Mouse (Mus musculus) layer of hippocampus, adult 2 months (tissue): ENCODE results near the gene Ccl1. TPM values are rescaled to one million over a fixed set of nuclear protein-coding genes. Genes with fewer than 3 reads are reported as not detected.

Experiments used
- DNase-seq, 2 experiments: peaks; one replicate each; pipeline ENCODE4 v3.0.0; 2022; ENCODE audit warnings: low spot score in 2 of 2
- H3K27ac ChIP-seq: fragments of 200-600 bp; 2 replicates; pipeline ENCODE4 v1.8.1; 2022
- H3K4me3 ChIP-seq: fragments of 200-600 bp; 2 replicates; pipeline ENCODE4 v1.8.1; 2022; ENCODE audit warnings: mild to moderate bottlenecking
- CTCF ChIP-seq: fragments of 200-600 bp; conservative IDR thresholded peaks from 2 replicates; pipeline ENCODE4 v1.8.1; 2022; ENCODE audit warnings: antibody characterized with exemption, mild to moderate bottlenecking, moderate library complexity
- total RNA-seq, 2 experiments: library from RNA; stranded (reverse); gene quantifications; 2 replicates each; pipeline ENCODE4 v1.2.3; 2021

Gene Ccl1
- total RNA-seq, 2 experiments from 2014 or later: not detected

- DNase-seq: no peak
- H3K4me3 ChIP-seq: no peak overlapping the region
- no peak for TF ChIP-seq CTCF
- H3K27ac ChIP-seq: no peak overlapping the region
Measured at GRCm38 (mm10) chr11:82139492-82140094, 165.9 kb downstream of the Ccl1 start.

GRCm38 (mm10) chr11:82136196-82136595, 169.3 kb downstream of the Ccl1 start:
- H3K4me3 ChIP-seq: no peak overlapping the region
- TF ChIP-seq CTCF: no peak
- no peak overlapping the region for H3K27ac ChIP-seq
- no peak for DNase-seq

GRCm38 (mm10) chr11:82132977-82133376, 172.5 kb downstream of the Ccl1 start:
- Histone ChIP-seq H3K27ac (no peak overlapping the region), H3K4me3 (no peak overlapping the region)
- TF ChIP-seq CTCF: no peak
- DNase-seq: no peak

Other genes with a start within 250 kb of the Ccl1 start
- under 1 TPM in 1 of 2 experiments, not detected in 1; 0.34 TPM for gene Ccl11, start 247.9 kb downstream of the Ccl1 start, total RNA-seq
- gene Ccl12, start 203.8 kb downstream of the Ccl1 start, total RNA-seq: not detected
- not detected for gene Ccl8, start 190.5 kb downstream of the Ccl1 start, total RNA-seq
- gene Tmem132e, start 83.2 kb upstream of the Ccl1 start, total RNA-seq: 10 to 100 TPM in 1 of 2 experiments, 1 to 10 TPM in 1; 9.5 to 11.6 TPM